Mouse (Mus musculus) intestine, postnatal 0 days (tissue): Measurements from ENCODE around the gene Fut1. TPM values are rescaled to one million over a fixed set of nuclear protein-coding genes. Genes with fewer than 3 reads are reported as not detected.
A peak's percentile ranks its signal among the peaks of the same experiment; 100 is the strongest.

ENCODE experiments used
- ATAC-seq: fragments of 200-750 bp; cut with Nextera tagmentation; 2 replicates; pipeline ENCODE4 v1.8.0; 2017; ENCODE audit warnings: mild to moderate bottlenecking, moderate TSS enrichment, moderate library complexity
- H3K27ac ChIP-seq: fragments of 300-500 bp; sonication (generic); 2 replicates; pipeline ENCODE4 v1.5.1; 2014; ENCODE audit warnings: mild to moderate bottlenecking, low read depth, low read length, moderate library complexity
- H3K27me3 ChIP-seq: fragments of 300-500 bp; sonication (generic); replicated peaks from 2 replicates; pipeline ENCODE4 v1.6.1; 2014; ENCODE audit warnings: low read length, mixed read lengths; ENCODE audit not compliant: control insufficient read depth, insufficient read depth
- H3K36me3 ChIP-seq: fragments of 300-500 bp; sonication (generic); 2 replicates; pipeline ENCODE4 v1.6.1; 2014; ENCODE audit warnings: mild to moderate bottlenecking, moderate library complexity; ENCODE audit not compliant: control insufficient read depth, insufficient read depth
- H3K4me1 ChIP-seq: fragments of 300-500 bp; sonication (generic); replicated peaks from 2 replicates; pipeline ENCODE4 v1.6.1; 2014; ENCODE audit warnings: antibody characterized with exemption, low read length, mixed read lengths; ENCODE audit not compliant: control insufficient read depth, insufficient read depth
- H3K4me2 ChIP-seq: fragments of 300-500 bp; sonication (generic); replicated peaks from 2 replicates; pipeline ENCODE4 v1.6.1; 2014; ENCODE audit warnings: low read depth, mild to moderate bottlenecking, moderate library complexity
- H3K4me3 ChIP-seq: fragments of 300-500 bp; sonication (generic); 2 replicates; pipeline ENCODE4 v1.5.1; 2014; ENCODE audit warnings: low read depth, low read length
- H3K9ac ChIP-seq: fragments of 300-500 bp; sonication (generic); 2 replicates; pipeline ENCODE4 v1.6.1; 2014; ENCODE audit warnings: mild to moderate bottlenecking, low read depth, low read length
- H3K9me3 ChIP-seq: fragments of 300-500 bp; sonication (generic); 2 replicates; pipeline ENCODE4 v1.6.1; 2016; ENCODE audit warnings: mixed run types; ENCODE audit not compliant: control insufficient read depth
- CTCF ChIP-seq: sonication (generic); IDR thresholded peaks from 2 replicates; pipeline ENCODE4 v1.5.1; 2016; ENCODE audit warnings: low read depth, mild to moderate bottlenecking, control low read depth, antibody characterized with exemption, moderate library complexity
- WGBS: fragments of 180-500 bp; shearing (Covaris S2); extraction: QIAGEN DNeasy Blood & Tissue Kit; methylation state at CpG from one replicate; pipeline ENCODE4 v1.1.7; 2014; 5-methylcytosine and 5-hydroxymethylcytosine counted together
- polyA plus RNA-seq: library from polyadenylated mRNA; unstranded; fragments of >200 nt; fragmentation: Nextera tagmentation; extraction: Ambion mirVana; gene quantifications from 2 replicates; pipeline ENCODE4 v1.2.1, GENCODE M21; 2015

The Fut1 gene
- polyA plus RNA-seq, 1 experiment from 2014 or later = 0.23 TPM

DNA sequence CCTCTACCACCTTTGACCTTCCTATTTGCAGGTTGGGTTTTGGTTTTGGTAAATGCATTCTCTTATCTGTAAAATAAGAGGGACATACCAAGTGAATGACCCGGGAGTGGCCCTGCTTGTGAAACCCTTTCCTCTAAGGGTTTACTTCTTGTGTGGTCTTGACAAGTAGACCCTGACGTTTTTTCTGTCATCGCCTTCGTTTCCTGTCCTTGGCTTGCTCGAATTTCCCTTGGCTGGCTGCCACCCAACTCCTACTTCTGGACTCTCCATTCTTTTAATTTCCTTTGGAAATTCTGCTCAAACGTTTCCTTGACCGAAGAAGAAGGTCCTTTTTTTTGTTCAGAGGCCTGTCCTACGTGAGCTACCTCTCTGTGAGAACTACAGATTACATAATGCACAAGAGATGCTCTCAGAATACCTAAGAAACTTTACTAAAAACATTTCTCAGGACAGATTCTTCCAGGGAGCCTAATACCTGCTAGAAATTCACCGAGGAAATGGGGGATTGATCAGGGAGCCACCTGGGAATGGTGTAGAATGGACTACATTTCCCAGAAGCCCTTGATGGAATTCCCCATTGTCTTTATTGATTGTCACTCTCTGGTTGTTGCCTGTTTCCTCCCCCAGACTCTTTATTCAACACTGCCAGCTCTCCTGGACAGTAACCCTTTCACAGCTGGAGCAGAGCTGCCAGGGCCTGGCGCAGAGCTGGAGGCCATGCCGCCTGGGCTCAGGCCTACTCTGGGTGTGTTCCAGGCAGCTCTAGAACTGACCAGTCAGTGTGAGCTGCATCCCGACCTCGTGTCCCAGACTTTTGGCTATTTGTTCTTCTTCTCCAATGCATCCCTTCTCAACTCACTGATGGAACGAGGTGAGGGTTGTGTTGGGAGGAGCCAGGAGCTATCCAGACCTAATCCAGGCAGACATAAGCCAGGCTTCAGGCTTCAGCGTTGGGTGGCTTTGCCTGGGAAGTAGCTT lies 18.9 kb downstream of the Fut1 start:
- 74% methylated on average over 15 of the region's 15 CpGs for WGBS
- no peak for TF ChIP-seq CTCF
- H3K4me3 ChIP-seq = no peak overlapping the region
- no peak overlapping the region; the same call in none of the 2 replicates for H3K27ac ChIP-seq
- no peak overlapping the region for H3K4me2 ChIP-seq
- H3K27me3 ChIP-seq = peaks cover 46% of the 10 kb centered on the region
- 0 out of 2 replicates have a peak, but pooled peaks cover 2% of the 10 kb centered on the region for H3K36me3 ChIP-seq
- H3K9ac ChIP-seq = no peak overlapping the region
- no peaks in the 10 kb centered on the region for H3K4me1 ChIP-seq
- H3K9me3 ChIP-seq = no peaks in the 10 kb centered on the region
- no peak for ATAC-seq

DNA sequence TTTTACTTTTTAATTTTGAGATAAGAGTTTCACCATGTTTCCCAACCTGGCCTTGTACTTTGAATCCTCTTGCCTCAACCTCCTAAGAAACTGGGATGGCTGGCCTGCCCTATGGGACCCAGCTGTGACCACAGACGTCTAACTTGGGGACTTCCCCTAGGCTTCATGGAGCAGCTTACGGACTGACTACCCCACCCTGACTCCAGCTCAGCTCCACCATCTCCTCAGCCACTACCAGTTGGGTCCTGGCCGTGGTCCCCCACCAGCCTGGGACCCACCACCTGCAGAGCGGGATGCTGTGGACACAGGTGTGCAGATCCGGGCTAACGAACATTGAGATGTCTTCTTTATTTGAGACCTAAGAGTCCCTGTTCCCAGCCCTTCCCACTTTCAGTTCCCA lies 20.6 kb downstream of the Fut1 start:
- H3K27me3 ChIP-seq = peaks cover 43% of the 10 kb centered on the region; the same call in 1 of the 2 replicates
- H3K9me3 ChIP-seq = no peaks in the 10 kb centered on the region
- no peak for TF ChIP-seq CTCF
- 94% methylated on average over 6 of the region's 6 CpGs for WGBS
- no peak overlapping the region for H3K27ac ChIP-seq
- H3K4me3 ChIP-seq = no peak overlapping the region
- H3K9ac ChIP-seq = no peak overlapping the region
- H3K4me1 ChIP-seq = no peaks in the 10 kb centered on the region
- ATAC-seq = no peak
- H3K4me2 ChIP-seq = no peak overlapping the region
- 0 out of 2 replicates have a peak, but pooled peaks cover 2% of the 10 kb centered on the region for H3K36me3 ChIP-seq

DNA sequence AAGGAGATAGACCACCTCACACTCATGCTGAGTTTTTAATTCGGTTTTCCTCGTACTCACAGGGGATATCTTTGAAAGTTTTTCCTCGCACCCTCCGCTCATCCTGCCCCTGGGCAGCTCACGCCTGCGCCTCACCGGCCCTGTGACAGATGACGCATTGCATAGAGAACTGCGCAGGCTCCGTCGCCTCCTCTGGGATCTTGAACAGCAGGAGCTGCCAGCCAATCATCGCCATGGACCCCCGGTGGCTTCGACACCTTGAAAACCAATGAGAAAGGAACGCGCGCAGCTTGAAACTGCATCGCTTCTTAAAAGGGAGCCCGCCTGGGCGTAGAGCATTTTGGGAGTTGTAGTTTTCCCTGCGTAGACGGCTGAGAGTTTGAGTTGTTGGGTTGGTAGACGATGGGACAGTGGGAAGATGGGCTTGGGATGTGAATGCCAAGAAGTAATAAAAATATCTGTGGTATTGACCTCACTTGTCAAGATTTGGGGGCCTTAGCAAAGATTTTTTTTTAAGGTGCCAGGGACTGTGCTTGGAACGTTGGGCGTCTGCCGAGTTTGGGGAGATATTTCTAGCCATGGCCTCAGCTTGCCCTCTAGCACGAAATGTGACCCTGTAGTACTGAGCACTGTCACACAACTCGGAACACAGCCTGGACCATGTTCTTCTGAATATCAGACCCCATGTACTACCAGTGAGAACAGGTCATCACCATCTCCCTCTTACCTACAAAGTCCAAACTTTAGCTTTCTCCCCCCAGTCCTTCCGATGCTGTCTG lies 21.7 kb downstream of the Fut1 start:
- Histone ChIP-seq H3K36me3 (0 out of 2 replicates have a peak, but pooled peaks cover 2% of the 10 kb centered on the region), H3K9me3 (no peaks in the 10 kb centered on the region), H3K4me2 (peak overlapping the region; percentile 28), H3K4me1 (no peaks in the 10 kb centered on the region), H3K9ac (no peak overlapping the region), H3K4me3 (no peak overlapping the region), H3K27ac (no peak overlapping the region), H3K27me3 (peaks cover 37% of the 10 kb centered on the region; the same call in 1 of the 2 replicates)
- TF ChIP-seq CTCF = no peak
- peak; percentile 62 for ATAC-seq
- 31% methylated on average over 29 of the region's 29 CpGs for WGBS

DNA sequence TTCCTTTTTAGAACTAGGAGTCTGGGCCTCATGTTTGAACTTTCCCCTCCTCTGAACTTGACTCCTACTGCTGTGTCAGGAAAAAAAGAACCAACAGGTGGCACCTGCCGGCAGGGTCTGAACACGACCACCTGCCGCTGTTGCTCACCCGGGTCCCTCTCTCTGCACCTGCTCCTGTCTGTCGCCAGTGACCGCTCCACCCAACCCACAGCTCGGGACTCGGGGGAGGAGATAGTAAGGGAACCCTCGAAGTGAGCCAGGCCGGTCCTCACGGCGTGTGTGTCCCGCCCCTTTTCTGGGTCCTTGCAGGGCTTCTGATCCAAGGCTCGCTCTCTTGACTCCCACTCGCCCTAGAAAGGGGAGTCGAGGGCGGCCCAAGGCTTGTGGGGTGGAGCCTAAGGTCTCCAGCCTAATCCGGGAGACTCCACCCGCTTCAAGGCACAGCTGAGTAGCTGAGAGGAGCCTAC lies 22.5 kb downstream of the Fut1 start, which contains the start of gene Mamstr:
Gene Mamstr, plus strand, starts transcription at position 417 of the 467 bp plus-strand sequence.
- Histone ChIP-seq H3K4me3 (no peak within 1 kb of the TSS), H3K36me3 (0 out of 2 replicates have a peak, but pooled peaks cover 2% of the 10 kb centered on the region), H3K9ac (no peak within 1 kb of the TSS), H3K4me2 (no peak within 1 kb of the TSS), H3K9me3 (no peaks in the 10 kb centered on the region), H3K4me1 (no peaks in the 10 kb centered on the region), H3K27ac (no peak within 1 kb of the TSS), H3K27me3 (peaks cover 38% of the 10 kb centered on the region; the same call in 1 of the 2 replicates)
- no peak for ATAC-seq
- TF ChIP-seq CTCF = no peak
- 46% methylated on average over 19 of the region's 19 CpGs for WGBS

DNA sequence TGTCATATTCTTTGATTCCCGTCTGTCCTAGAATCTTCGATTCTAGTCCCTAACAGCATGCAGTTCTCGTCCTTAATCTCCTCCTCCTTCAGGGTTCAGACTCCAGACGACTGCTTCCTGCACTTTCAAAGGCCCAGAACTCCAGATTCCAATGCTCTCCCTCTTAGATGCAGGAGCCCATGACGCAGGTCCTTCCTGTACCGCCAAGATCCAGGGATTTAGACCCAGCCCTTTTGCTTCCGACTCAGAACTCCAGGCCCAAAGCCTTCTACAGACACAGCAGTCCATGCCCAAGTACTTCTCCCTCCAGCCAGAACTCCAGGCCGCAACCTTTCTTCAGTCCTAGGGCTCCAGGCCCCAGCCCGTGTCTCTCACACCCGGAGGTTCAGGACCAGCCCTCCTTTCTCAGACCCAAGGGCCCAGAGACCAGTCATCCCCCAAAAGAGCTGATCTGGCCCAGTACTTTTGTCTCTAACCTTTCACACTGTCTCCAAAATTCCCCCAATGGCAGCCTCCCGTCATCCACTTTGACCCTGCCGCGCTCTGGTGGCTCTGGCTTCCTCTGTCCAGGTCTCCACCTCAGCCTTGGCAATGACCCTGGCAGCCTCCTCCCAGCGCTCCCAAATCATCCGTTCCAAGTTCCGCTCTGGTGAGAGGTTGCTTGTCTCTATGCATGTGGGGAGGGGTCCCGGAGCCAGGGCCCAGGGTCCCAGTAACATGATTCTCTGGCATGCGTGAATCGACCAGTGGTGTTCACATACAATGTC lies 23.3 kb downstream of the Fut1 start:
- ATAC-seq = no peak
- Histone ChIP-seq H3K4me3 (no peak overlapping the region), H3K9me3 (no peaks in the 10 kb centered on the region), H3K4me1 (no peaks in the 10 kb centered on the region), H3K27me3 (peaks cover 43% of the 10 kb centered on the region; the same call in 1 of the 2 replicates), H3K9ac (no peak overlapping the region), H3K4me2 (no peak overlapping the region), H3K36me3 (0 out of 2 replicates have a peak, but pooled peaks cover 2% of the 10 kb centered on the region), H3K27ac (no peak overlapping the region)
- no peak for TF ChIP-seq CTCF
- 85% methylated on average over 19 of the region's 19 CpGs for WGBS
